Mouse (Mus musculus) MEL (cell line): ENCODE results near the gene Fam151a. TPM values are rescaled to one million over a fixed set of nuclear protein-coding genes. Genes with fewer than 3 reads are reported as not detected.

Source experiments
- DNase-seq: peaks from one replicate; pipeline ENCODE4 v3.0.0; 2011; ENCODE audit warnings: low read depth, low spot score
- H3K27ac ChIP-seq: 2 replicates; pipeline ENCODE4 v1.5.1; 2012; ENCODE audit warnings: low read depth, mild to moderate bottlenecking, control low read depth, low read length, moderate library complexity; ENCODE audit not compliant: control insufficient read depth
- H3K27me3 ChIP-seq, 2 experiments: fragments of 150-350 bp in 1 of 2; sonication (generic) in 1 of 2; 2 replicates each; pipeline ENCODE4 v1.6.1; 2012; ENCODE audit warnings: low read length in 2 of 2, mild to moderate bottlenecking in 2 of 2, improper control_type of control experiment in 1 of 2, moderate library complexity in 1 of 2; ENCODE audit not compliant: insufficient read depth in 2 of 2, control insufficient read depth in 1 of 2
- H3K36me3 ChIP-seq, 2 experiments: 2 replicates each; pipeline ENCODE4 v1.6.1; 2012 to 2014; ENCODE audit warnings: low read length in 2 of 2, improper control_type of control experiment in 1 of 2, inconsistent platforms in 1 of 2, mild to moderate bottlenecking in 1 of 2; ENCODE audit not compliant: insufficient read depth in 2 of 2, control insufficient read depth in 1 of 2
- H3K4me1 ChIP-seq, 2 experiments: fragments of 150-350 bp in 1 of 2; sonication (generic) in 1 of 2; 2 replicates each; pipeline ENCODE4 v1.6.1; 2012; ENCODE audit warnings: low read length in 2 of 2, improper control_type of control experiment in 1 of 2, mild to moderate bottlenecking in 1 of 2; ENCODE audit not compliant: insufficient read depth in 2 of 2, control insufficient read depth in 1 of 2
- H3K4me3 ChIP-seq, 2 experiments: fragments of 150-350 bp in 1 of 2; sonication (generic) in 1 of 2; 2 replicates each; pipeline ENCODE4 v1.5.1; 2012; ENCODE audit warnings: low read depth in 2 of 2, low read length in 2 of 2, mild to moderate bottlenecking in 2 of 2, moderate library complexity in 2 of 2, control low read depth in 1 of 2, improper control_type of control experiment in 1 of 2; ENCODE audit not compliant: control insufficient read depth in 1 of 2, insufficient read depth in 1 of 2
- H3K79me2 ChIP-seq: 2 replicates; pipeline ENCODE4 v1.6.1; 2012; ENCODE audit warnings: mild to moderate bottlenecking, low read length, moderate library complexity; ENCODE audit not compliant: control insufficient read depth, poor library complexity, insufficient read depth
- H3K9ac ChIP-seq: 2 replicates; pipeline ENCODE4 v1.6.1; 2012; ENCODE audit warnings: low read depth, mild to moderate bottlenecking, control low read depth, low read length, moderate library complexity; ENCODE audit not compliant: control insufficient read depth, poor library complexity, severe bottlenecking
- H3K9me3 ChIP-seq: fragments of 150-350 bp; sonication (generic); replicated peaks from 2 replicates; pipeline ENCODE4 v1.6.1; 2012; ENCODE audit warnings: mild to moderate bottlenecking, low read length, improper control_type of control experiment, moderate library complexity; ENCODE audit not compliant: insufficient read depth
- BHLHE40 ChIP-seq: IDR thresholded peaks from 2 replicates; pipeline ENCODE4 v1.6.1; 2012; ENCODE audit warnings: low read depth, mild to moderate bottlenecking, inconsistent platforms, low read length, improper control_type of control experiment, borderline replicate concordance
- CHD1 ChIP-seq: IDR thresholded peaks from 2 replicates; pipeline ENCODE4 v1.6.1; 2012; ENCODE audit warnings: low read depth, mild to moderate bottlenecking, inconsistent platforms, low read length, improper control_type of control experiment
- CHD2 ChIP-seq: IDR thresholded peaks from 2 replicates; pipeline ENCODE4 v1.6.1; 2011; ENCODE audit warnings: low read length, improper control_type of control experiment
- E2F4 ChIP-seq: IDR thresholded peaks from 2 replicates; pipeline ENCODE4 v1.6.1; 2011; ENCODE audit warnings: low read depth, low read length, improper control_type of control experiment, borderline replicate concordance
- ELF1 ChIP-seq: IDR thresholded peaks from 2 replicates; pipeline ENCODE4 v1.6.1; 2014; ENCODE audit warnings: low read depth, mild to moderate bottlenecking, inconsistent platforms, low read length, improper control_type of control experiment, moderate library complexity
- GABPA ChIP-seq: IDR thresholded peaks from 2 replicates; pipeline ENCODE4 v1.6.1; 2012; ENCODE audit warnings: low read depth, mild to moderate bottlenecking, inconsistent platforms, low read length, improper control_type of control experiment, moderate library complexity
- GATA1 ChIP-seq: IDR thresholded peaks from 2 replicates; pipeline ENCODE4 v1.6.1; 2011; ENCODE audit warnings: low read depth, low read length, improper control_type of control experiment
- HCFC1 ChIP-seq: IDR thresholded peaks from 2 replicates; pipeline ENCODE4 v1.6.1; 2012; ENCODE audit warnings: low read depth, mild to moderate bottlenecking, inconsistent platforms, low read length, improper control_type of control experiment, moderate library complexity
- JUND ChIP-seq: IDR thresholded peaks from 2 replicates; pipeline ENCODE4 v1.6.1; 2011; ENCODE audit warnings: low read depth, mild to moderate bottlenecking, improper control_type of control experiment, low read length
- KAT2A ChIP-seq: conservative IDR thresholded peaks from 2 replicates; pipeline ENCODE4 v1.6.1; 2012; ENCODE audit warnings: low read depth, low read length, improper control_type of control experiment, inconsistent platforms
- MAFK ChIP-seq: IDR thresholded peaks from 2 replicates; pipeline ENCODE4 v1.6.1; 2011; ENCODE audit warnings: low read depth, mild to moderate bottlenecking, low read length, improper control_type of control experiment, borderline replicate concordance
- MAX ChIP-seq: IDR thresholded peaks from 2 replicates; pipeline ENCODE4 v1.6.1; 2011; ENCODE audit warnings: low read length, improper control_type of control experiment
- MAZ ChIP-seq: IDR thresholded peaks from 2 replicates; pipeline ENCODE4 v1.6.1; 2012; ENCODE audit warnings: low read depth, mild to moderate bottlenecking, inconsistent platforms, low read length, improper control_type of control experiment
- MEF2A ChIP-seq: IDR thresholded peaks from 2 replicates; pipeline ENCODE4 v1.6.1; 2014; ENCODE audit warnings: low read depth, mild to moderate bottlenecking, inconsistent platforms, low read length, improper control_type of control experiment; ENCODE audit not compliant: poor library complexity, insufficient replicate concordance, severe bottlenecking; ENCODE audit errors: extremely low read depth
- MYC ChIP-seq: IDR thresholded peaks from 2 replicates; pipeline ENCODE4 v1.6.1; 2011; ENCODE audit warnings: low read depth, mild to moderate bottlenecking, low read length, improper control_type of control experiment, moderate library complexity
- NELFE ChIP-seq: IDR thresholded peaks from 2 replicates; pipeline ENCODE4 v1.6.1; 2011; ENCODE audit warnings: low read depth, low read length, improper control_type of control experiment
- POLR2AphosphoS5 ChIP-seq: IDR thresholded peaks from 2 replicates; pipeline ENCODE4 v1.6.1; 2012; ENCODE audit warnings: low read depth, borderline replicate concordance, mild to moderate bottlenecking, inconsistent platforms, low read length, moderate library complexity, mixed read lengths
- SMC3 ChIP-seq: IDR thresholded peaks from 2 replicates; pipeline ENCODE4 v1.6.1; 2011; ENCODE audit warnings: low read depth, low read length, improper control_type of control experiment
- TBP ChIP-seq: IDR thresholded peaks from 2 replicates; pipeline ENCODE4 v1.8.0; 2011; ENCODE audit warnings: low read depth, low read length, improper control_type of control experiment
- UBTF ChIP-seq: IDR thresholded peaks from 2 replicates; pipeline ENCODE4 v1.6.1; 2012; ENCODE audit warnings: low read depth, mild to moderate bottlenecking, inconsistent platforms, low read length, improper control_type of control experiment, moderate library complexity, borderline replicate concordance; ENCODE audit not compliant: insufficient read depth
- USF1 ChIP-seq: IDR thresholded peaks from 2 replicates; pipeline ENCODE4 v1.6.1; 2014; ENCODE audit warnings: low read depth, mild to moderate bottlenecking, inconsistent platforms, low read length, improper control_type of control experiment, moderate library complexity
- USF2 ChIP-seq, 2 experiments: IDR thresholded peaks; 2 replicates each; pipeline ENCODE4 v1.6.1; 2011 to 2012; ENCODE audit warnings: improper control_type of control experiment in 2 of 2, low read length in 2 of 2, borderline replicate concordance in 1 of 2, inconsistent platforms in 1 of 2, low read depth in 1 of 2, mild to moderate bottlenecking in 1 of 2; ENCODE audit not compliant: insufficient read depth in 1 of 2
- ZC3H11A ChIP-seq: IDR thresholded peaks from 2 replicates; pipeline ENCODE4 v1.6.1; 2012; ENCODE audit warnings: low read depth, mild to moderate bottlenecking, inconsistent platforms, low read length, improper control_type of control experiment
- ZKSCAN1 ChIP-seq: IDR thresholded peaks from 2 replicates; pipeline ENCODE4 v1.6.1; 2012; ENCODE audit warnings: low read depth, mild to moderate bottlenecking, inconsistent platforms, low read length, improper control_type of control experiment, moderate library complexity
- ZMIZ1 ChIP-seq: IDR thresholded peaks from 2 replicates; pipeline ENCODE4 v1.6.1; 2012; ENCODE audit warnings: low read depth, mild to moderate bottlenecking, inconsistent platforms, low read length, improper control_type of control experiment, moderate library complexity
- polyA plus RNA-seq, 2 experiments: library from polyadenylated mRNA; stranded (reverse) in 1 of 2; unstranded in 1 of 2; fragments of >175 nt in 1 of 2; fragments of >200 nt in 1 of 2; gene quantifications; 2 replicates each; pipeline versions ENCODE4 v1.2.1 to v1.2.4; 2012; ENCODE audit warnings: low replicate concordance in 2 of 2, low read depth in 1 of 2; ENCODE audit not compliant: insufficient read length in 2 of 2, insufficient read depth in 1 of 2, missing spikeins in 1 of 2
- total RNA-seq: library from RNA; depleted of rRNA; stranded (reverse); fragments of 300-350 nt; gene quantifications from 2 replicates; pipeline ENCODE4 v1.2.3, GENCODE M21; 2012

Gene Fam151a
- total and polyA plus RNA-seq, 3 experiments = 0.08 TPM; not detected in 2

DNA sequence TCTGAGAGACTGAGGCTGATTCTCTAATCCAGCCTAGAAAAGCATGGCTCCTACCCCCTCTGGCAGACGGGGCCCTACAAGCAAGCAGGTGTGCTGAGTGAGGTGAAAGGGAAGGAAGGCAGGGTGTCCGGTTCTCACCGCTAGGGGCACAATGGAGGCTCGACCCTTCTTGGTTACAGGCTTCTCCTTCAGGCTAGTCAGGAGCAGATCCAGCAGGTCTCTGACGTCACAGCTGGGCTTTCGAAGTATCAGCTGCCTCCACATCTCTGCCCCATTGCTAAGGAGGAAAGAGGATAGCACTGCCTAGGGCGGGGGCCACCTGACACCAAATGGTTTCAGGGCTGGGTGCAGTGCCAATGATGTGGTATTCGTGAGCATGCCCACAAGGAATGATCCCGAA is 33.7 kb upstream of the Fam151a start:
- H3K9me3 ChIP-seq = no peaks in the 10 kb centered on the region
- TF ChIP-seq TBP (no peak), POLR2AphosphoS5 (no peak), NELFE (no peak), BHLHE40 (no peak), ZC3H11A (no peak), USF2 (IDR thresholded peaks at IDR 0.05; ENCODE audit: borderline replicate concordance in 1 of 2, insufficient read depth in 1 of 2, low read depth in 1 of 2, low read length in 2 of 2) (no peak), CHD1 (no peak), MYC (no peak), CHD2 (no peak), GATA1 (no peak), UBTF (no peak), ZMIZ1 (no peak), E2F4 (no peak)
- H3K27ac ChIP-seq = no peak overlapping the region
- H3K4me3 ChIP-seq = no peak overlapping the region
- no peaks in the 10 kb centered on the region for H3K79me2 ChIP-seq
- H3K4me1 ChIP-seq = no peaks in the 10 kb centered on the region
- H3K9ac ChIP-seq = no peak overlapping the region
- DNase-seq = no peak
- H3K27me3 ChIP-seq = peaks cover 0 to 22% of the 10 kb centered on the region in 2 experiments; a peak in 3 of 4 replicates
- H3K36me3 ChIP-seq = no peaks in the 10 kb centered on the region

DNA sequence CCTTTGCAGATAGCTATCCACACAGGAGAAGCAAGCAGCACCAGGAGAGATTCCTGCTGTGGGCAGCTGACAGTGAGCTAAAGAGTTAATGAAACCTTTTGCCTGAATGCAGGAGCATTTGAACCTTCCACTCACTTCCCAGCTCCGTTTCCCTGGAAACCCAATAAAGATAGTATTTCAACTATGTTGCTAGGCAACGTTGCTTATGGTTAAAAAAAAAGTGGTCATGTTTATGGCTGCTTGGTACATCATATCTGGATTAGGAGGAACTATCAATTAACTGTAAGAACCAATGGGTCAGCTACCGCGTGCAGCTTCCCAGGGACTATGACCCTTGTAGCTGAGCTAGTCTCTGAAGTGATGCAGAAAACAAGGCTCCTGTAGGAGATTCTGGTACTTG is 32.9 kb upstream of the Fam151a start:
- Histone ChIP-seq H3K4me1 (no peaks in the 10 kb centered on the region), H3K36me3 (no peaks in the 10 kb centered on the region), H3K9ac (no peak overlapping the region), H3K27me3 (peaks cover 0 to 19% of the 10 kb centered on the region in 2 experiments; a peak in 3 of 4 replicates), H3K27ac (no peak overlapping the region), H3K9me3 (no peaks in the 10 kb centered on the region), H3K4me3 (no peak overlapping the region), H3K79me2 (no peaks in the 10 kb centered on the region)
- DNase-seq = no peak
- no peak for TF ChIP-seq ZKSCAN1
- no peak for TF ChIP-seq MEF2A
- TF ChIP-seq MAX = no peak
- TF ChIP-seq CHD2 = no peak
- no peak for TF ChIP-seq ZC3H11A
- no peak for TF ChIP-seq MAZ
- no peak for TF ChIP-seq SMC3
- TF ChIP-seq USF1 = no peak
- TF ChIP-seq ELF1 = no peak
- TF ChIP-seq MAFK = no peak
- no peak for TF ChIP-seq HCFC1
- TF ChIP-seq UBTF = no peak
- no peak for TF ChIP-seq USF2 (IDR thresholded peaks at IDR 0.05; ENCODE audit: borderline replicate concordance in 1 of 2, insufficient read depth in 1 of 2, low read depth in 1 of 2, low read length in 2 of 2)
- no peak for TF ChIP-seq GATA1
- no peak for TF ChIP-seq JUND
- TF ChIP-seq KAT2A = no peak
- TF ChIP-seq MYC = no peak
- no peak for TF ChIP-seq CHD1
- TF ChIP-seq GABPA = no peak
